Mouse (Mus musculus): Measurements from ENCODE around the gene Rraga.

The Rraga gene

GRCm38 (mm10) chr4:86575283-86575983 lies at the start of gene Rraga:
TSS of gene Rraga (plus strand) at chr4:86575668.
- peak; percentile 98 to 99 for DNase-seq

GRCm38 (mm10) chr4:86527162-86528136 lies 48.0 kb upstream of the Rraga start:
- peak; percentile 52 to 65 for DNase-seq

- no peak for DNase-seq
Observed at GRCm38 (mm10) chr4:86529161-86529560, 46.3 kb upstream of the Rraga start.

GRCm38 (mm10) chr4:86533406-86534090 lies 41.9 kb upstream of the Rraga start:
- DNase-seq = peak in 1 of 2 experiments; percentile 27

GRCm38 (mm10) chr4:86534091-86534481 lies 41.4 kb upstream of the Rraga start:
- DNase-seq = peak; percentile 31 to 54

GRCm38 (mm10) chr4:86537972-86538371 lies 37.5 kb upstream of the Rraga start:
- DNase-seq = peak; percentile 51 to 52

- DNase-seq = no peak
Observed at GRCm38 (mm10) chr4:86538936-86539335, 36.5 kb upstream of the Rraga start.

GRCm38 (mm10) chr4:86541573-86541972 lies 33.9 kb upstream of the Rraga start:
- no peak for DNase-seq

GRCm38 (mm10) chr4:86543999-86544398 lies 31.5 kb upstream of the Rraga start:
- no peak for DNase-seq

- DNase-seq = no peak
Observed at GRCm38 (mm10) chr4:86545615-86546014, 29.9 kb upstream of the Rraga start.

GRCm38 (mm10) chr4:86548332-86548731 lies 27.1 kb upstream of the Rraga start:
- no peak for DNase-seq

GRCm38 (mm10) chr4:86555035-86555707 lies 20.3 kb upstream of the Rraga start:
- no peak for DNase-seq

GRCm38 (mm10) chr4:86557371-86557770 lies 18.1 kb upstream of the Rraga start:
- DNase-seq = no peak

GRCm38 (mm10) chr4:86558228-86558627 lies 17.2 kb upstream of the Rraga start, which contains the start of gene Saxo1:
TSS of gene Saxo1 (minus strand) at chr4:86558328.
- DNase-seq = no peak

GRCm38 (mm10) chr4:86559006-86559405 lies 16.5 kb upstream of the Rraga start:
- DNase-seq = no peak

GRCm38 (mm10) chr4:86561061-86561460 lies 14.4 kb upstream of the Rraga start:
- no peak for DNase-seq

- DNase-seq = no peak
Observed at GRCm38 (mm10) chr4:86574939-86575282, 557 bp upstream of the Rraga start.

GRCm38 (mm10) chr4:86576120-86576541 lies 663 bp downstream of the Rraga start:
- DNase-seq = peak; percentile 28 to 57

- no peak for DNase-seq
Observed at GRCm38 (mm10) chr4:86576630-86577225, 1.3 kb downstream of the Rraga start.

GRCm38 (mm10) chr4:86580056-86580455 lies 4.6 kb downstream of the Rraga start:
- no peak for DNase-seq

GRCm38 (mm10) chr4:86580591-86580990 lies 5.1 kb downstream of the Rraga start:
- no peak for DNase-seq

- DNase-seq = peak in 1 of 2 experiments; percentile 17
Observed at GRCm38 (mm10) chr4:86588236-86588635, 12.8 kb downstream of the Rraga start.

All from kidney, postnatal 4 days (tissue).